ENCODE assay signal across 8 mouse cellular contexts in genomic region chr15:103249511-103249910, GRCm38 (mm10). TPM values are rescaled to one million over a fixed set of nuclear protein-coding genes. Genes with fewer than 3 reads are reported as not detected.
DNase-seq lines count a peak whose midpoint lies in the region; ATAC-seq and TF ChIP-seq lines count a peak whose summit lies in the region.
"Not testable (repeated sequence)": the region's sequence is repeated elsewhere in the genome, so short reads cannot be mapped to it uniquely, and the experiment has no call there.
"Had no signal": no experiment of that assay in that cellular context is flagged by ENCODE, and none has a peak within 500 bp of the region (broad histone marks: within the 10 kb centered on the region; RNA-seq: fewer than 3 reads in every experiment).

No protein-coding gene starts in this region.

- not testable (repeated sequence) for TF ChIP-seq CTCF in liver, embryonic 14.5 days (IDR thresholded peaks at IDR 0.05; ENCODE audit: low read depth); liver, postnatal 0 days (IDR thresholded peaks at IDR 0.05; ENCODE audit: low read depth)

- not testable (repeated sequence) for H3K27me3 ChIP-seq in forebrain, embryonic 12.5 days; heart, embryonic 13.5 days (replicated peaks); liver, embryonic 11.5 days (replicated peaks; ENCODE audit: control insufficient read depth, insufficient read depth, low read length); liver, embryonic 14.5 days (ENCODE audit: control insufficient read depth, insufficient read depth, low read length); liver, postnatal 0 days (ENCODE audit: insufficient read depth, low read length)

- 88% methylated on average over 6 of the region's 6 CpGs for WGBS in forebrain, embryonic 12.5 days
- WGBS in heart, embryonic 13.5 days, result 86% methylated on average over 6 of the region's 6 CpGs
- WGBS in liver, embryonic 11.5 days, result 82% methylated on average over 6 of the region's 6 CpGs
- 88% methylated on average over 6 of the region's 6 CpGs for WGBS in liver, embryonic 14.5 days (ENCODE audit: insufficient replicate concordance)
- 84% methylated on average over 6 of the region's 6 CpGs for WGBS in liver, postnatal 0 days (ENCODE audit: insufficient replicate concordance)

- not testable (repeated sequence) for H3K4me3 ChIP-seq in forebrain, embryonic 12.5 days (replicated peaks); heart, embryonic 13.5 days; liver, embryonic 11.5 days (ENCODE audit: low read depth, low read length); liver, postnatal 0 days (ENCODE audit: low read depth, low read length)
- H3K4me3 ChIP-seq in liver, embryonic 14.5 days (ENCODE audit: insufficient read depth in 1 of 2, low read depth in 2 of 2, low read length in 2 of 2), result peak overlapping the region; percentile 11 to 38; a peak in 2 of 4 replicates

- H3K4me2 ChIP-seq in forebrain, embryonic 12.5 days, result not testable (repeated sequence)
- H3K4me2 ChIP-seq in heart, embryonic 13.5 days, result peak overlapping the region; percentile 4; the same call in 1 of the 2 replicates
- H3K4me2 ChIP-seq in liver, embryonic 11.5 days, result peak overlapping the region; percentile 22; the same call in 1 of the 2 replicates
- H3K4me2 ChIP-seq in liver, embryonic 14.5 days (ENCODE audit: low read depth), result peak overlapping the region; percentile 44
- H3K4me2 ChIP-seq in liver, postnatal 0 days (ENCODE audit: low read depth, low read length), result peak overlapping the region; percentile 38

- not testable (repeated sequence) for H3K9me3 ChIP-seq in forebrain, embryonic 12.5 days; heart, embryonic 13.5 days; liver, embryonic 11.5 days (ENCODE audit: control insufficient read depth, low read length); liver, embryonic 14.5 days (ENCODE audit: control insufficient read depth, low read length); liver, postnatal 0 days (ENCODE audit: low read length)

- ATAC-seq in forebrain, embryonic 12.5 days (ENCODE audit: low FRiP score); heart, embryonic 13.5 days (ENCODE audit: extremely low read depth, insufficient number of reproducible peaks, low FRiP score, low TSS enrichment); liver, embryonic 11.5 days (replicated peaks; ENCODE audit: low FRiP score); liver, embryonic 14.5 days (ENCODE audit: insufficient read depth); liver, postnatal 0 days: not testable (repeated sequence)

- peaks cover 45% of the 10 kb centered on the region for H3K36me3 ChIP-seq in forebrain, embryonic 12.5 days (replicated peaks)
- H3K36me3 ChIP-seq in heart, embryonic 13.5 days, result peaks cover 49% of the 10 kb centered on the region
- H3K36me3 ChIP-seq in liver, embryonic 11.5 days (ENCODE audit: control insufficient read depth, insufficient read depth, low read length), result peaks cover 46% of the 10 kb centered on the region
- peaks cover 85% of the 10 kb centered on the region for H3K36me3 ChIP-seq in liver, embryonic 14.5 days (replicated peaks; ENCODE audit: control insufficient read depth, insufficient read depth, low read depth)
- peaks cover 66% of the 10 kb centered on the region for H3K36me3 ChIP-seq in liver, postnatal 0 days (replicated peaks; ENCODE audit: insufficient read depth, low read length)

- DNase-seq in A20 (ENCODE audit: low read depth, low spot score), result peak; percentile 27
- DNase-seq in liver, embryonic 11.5 days (ENCODE audit: low spot score); liver, embryonic 14.5 days (ENCODE audit: low read depth in 3 of 3, low spot score in 3 of 3); liver, postnatal 0 days: not testable (repeated sequence)

- TF ChIP-seq EP300 in liver, embryonic 14.5 days (IDR thresholded peaks at IDR 0.05; ENCODE audit: low read depth); liver, postnatal 0 days (IDR thresholded peaks at IDR 0.05; ENCODE audit: low read depth): not testable (repeated sequence)

- peaks cover 14% of the 10 kb centered on the region for H3K4me1 ChIP-seq in forebrain, embryonic 12.5 days
- peaks cover 16% of the 10 kb centered on the region for H3K4me1 ChIP-seq in heart, embryonic 13.5 days
- peaks cover 30% of the 10 kb centered on the region for H3K4me1 ChIP-seq in liver, embryonic 11.5 days (replicated peaks; ENCODE audit: control insufficient read depth, insufficient read depth, low read length)
- H3K4me1 ChIP-seq in liver, embryonic 14.5 days (replicated peaks; ENCODE audit: control insufficient read depth in 2 of 2, insufficient read depth in 2 of 2, low read length in 1 of 2), result peaks cover 23 to 41% of the 10 kb centered on the region in 2 experiments
- H3K4me1 ChIP-seq in liver, postnatal 0 days (ENCODE audit: insufficient read depth), result peaks cover 26% of the 10 kb centered on the region

- H3K9ac ChIP-seq in forebrain, embryonic 12.5 days; heart, embryonic 13.5 days; liver, embryonic 11.5 days (ENCODE audit: low read depth, low read length); liver, embryonic 14.5 days (replicated peaks); liver, postnatal 0 days (replicated peaks): not testable (repeated sequence)

- H3K27ac ChIP-seq in forebrain, embryonic 12.5 days, result peak overlapping the region; percentile 50; the same call in 1 of the 2 replicates
- H3K27ac ChIP-seq in heart, embryonic 13.5 days (replicated peaks); liver, embryonic 11.5 days (ENCODE audit: low read depth, low read length); liver, postnatal 0 days (ENCODE audit: low read depth): not testable (repeated sequence)
- H3K27ac ChIP-seq in liver, embryonic 14.5 days, result peak overlapping the region; percentile 56

RNA-seq across cellular contexts. Expression of gene Nfe2, which starts 8.7 kb away (rescaled TPM):
- polyA plus RNA-seq in forebrain, embryonic 12.5 days (2016; fragmentation: Nextera tagmentation; extraction: Ambion mirVana), result 2.1 and 3.4 TPM in 2 replicates
- 7.2 and 8.2 TPM in 2 replicates for polyA plus RNA-seq in heart, embryonic 13.5 days (2015; fragmentation: Nextera tagmentation; extraction: Ambion mirVana)
- 94.1 and 108 TPM in 2 replicates for polyA plus RNA-seq in liver, embryonic 11.5 days (2014; fragmentation: Nextera tagmentation; extraction: Ambion mirVana)
- 178 and 222 TPM in 2 replicates for polyA plus RNA-seq in liver, embryonic 14.5 days (2012; rRNA removed)
- 175 and 184 TPM in 2 replicates for polyA plus RNA-seq in liver, embryonic 14.5 days (2014; fragmentation: Nextera tagmentation; extraction: Ambion mirVana)
- polyA plus RNA-seq in liver, postnatal 0 days (2015; fragmentation: Nextera tagmentation; extraction: Ambion mirVana), result 85.8 and 89.1 TPM in 2 replicates
- polyA plus RNA-seq: frontal cortex, adult 2 months; Patski had no signal

RNA-seq across cellular contexts. Expression of gene Hnrnpa1, which starts 9.3 kb away (rescaled TPM):
- 1,521 and 1,527 TPM in 2 replicates for polyA plus RNA-seq in forebrain, embryonic 12.5 days (2016; fragmentation: Nextera tagmentation; extraction: Ambion mirVana)
- 500 and 519 TPM in 2 replicates for polyA plus RNA-seq in heart, embryonic 13.5 days (2015; fragmentation: Nextera tagmentation; extraction: Ambion mirVana)
- 917 and 938 TPM in 2 replicates for polyA plus RNA-seq in liver, embryonic 11.5 days (2014; fragmentation: Nextera tagmentation; extraction: Ambion mirVana)
- 329 and 510 TPM in 2 replicates for polyA plus RNA-seq in liver, embryonic 14.5 days (2012; rRNA removed)
- polyA plus RNA-seq in liver, embryonic 14.5 days (2014; fragmentation: Nextera tagmentation; extraction: Ambion mirVana), result 240 and 270 TPM in 2 replicates
- 126 and 151 TPM in 2 replicates for polyA plus RNA-seq in liver, postnatal 0 days (2015; fragmentation: Nextera tagmentation; extraction: Ambion mirVana)

RNA-seq across cellular contexts. Expression of gene Cbx5, which starts 9.9 kb away (rescaled TPM):
- 233 and 250 TPM in 2 replicates for polyA plus RNA-seq in forebrain, embryonic 12.5 days (2016; fragmentation: Nextera tagmentation; extraction: Ambion mirVana)
- 91.9 and 97.2 TPM in 2 replicates for polyA plus RNA-seq in heart, embryonic 13.5 days (2015; fragmentation: Nextera tagmentation; extraction: Ambion mirVana)
- 116 and 126 TPM in 2 replicates for polyA plus RNA-seq in liver, embryonic 11.5 days (2014; fragmentation: Nextera tagmentation; extraction: Ambion mirVana)
- polyA plus RNA-seq in liver, embryonic 14.5 days (2012; rRNA removed), result 27.8 and 32.4 TPM in 2 replicates
- polyA plus RNA-seq in liver, embryonic 14.5 days (2014; fragmentation: Nextera tagmentation; extraction: Ambion mirVana), result 54.4 and 57.1 TPM in 2 replicates
- polyA plus RNA-seq in liver, postnatal 0 days (2015; fragmentation: Nextera tagmentation; extraction: Ambion mirVana), result 19.0 and 23.3 TPM in 2 replicates

RNA-seq across cellular contexts. Expression of gene Copz1, which starts 23.0 kb away (rescaled TPM):
- polyA plus RNA-seq in forebrain, embryonic 12.5 days (2016; fragmentation: Nextera tagmentation; extraction: Ambion mirVana), result 226 and 228 TPM in 2 replicates
- polyA plus RNA-seq in heart, embryonic 13.5 days (2015; fragmentation: Nextera tagmentation; extraction: Ambion mirVana), result 163 and 178 TPM in 2 replicates
- polyA plus RNA-seq in liver, embryonic 11.5 days (2014; fragmentation: Nextera tagmentation; extraction: Ambion mirVana), result 298 and 328 TPM in 2 replicates
- polyA plus RNA-seq in liver, embryonic 14.5 days (2012; rRNA removed), result 118 and 133 TPM in 2 replicates
- 205 and 219 TPM in 2 replicates for polyA plus RNA-seq in liver, embryonic 14.5 days (2014; fragmentation: Nextera tagmentation; extraction: Ambion mirVana)
- 110 and 121 TPM in 2 replicates for polyA plus RNA-seq in liver, postnatal 0 days (2015; fragmentation: Nextera tagmentation; extraction: Ambion mirVana)
